Mouse (Mus musculus) CH12.LX (cell line): ENCODE results near the gene Ubr4. TPM values are rescaled to one million over a fixed set of nuclear protein-coding genes. Genes with fewer than 3 reads are reported as not detected.
A peak's percentile ranks its signal among the peaks of the same experiment; 100 is the strongest.

Experiments
- DNase-seq: peaks from one replicate; pipeline ENCODE4 v3.0.0-alpha.2; 2013; ENCODE audit errors: extremely low read depth
- H3K27ac ChIP-seq: 2 replicates; pipeline ENCODE4 v1.5.1; 2012; ENCODE audit warnings: low read depth, mild to moderate bottlenecking, control low read depth, moderate library complexity; ENCODE audit not compliant: insufficient read depth
- H3K27me3 ChIP-seq: replicated peaks from 2 replicates; pipeline ENCODE3; 2012; ENCODE audit warnings: inconsistent platforms
- H3K36me3 ChIP-seq, 2 experiments: replicated peaks in 1 of 2; 2 replicates each; pipeline versions ENCODE3 to v1.6.1; 2012; ENCODE audit warnings: inconsistent platforms in 1 of 2, low read length in 1 of 2, mild to moderate bottlenecking in 1 of 2, mixed read lengths in 1 of 2, moderate library complexity in 1 of 2; ENCODE audit not compliant: control insufficient read depth in 1 of 2, insufficient read depth in 1 of 2
- H3K4me1 ChIP-seq, 2 experiments: 2 replicates each; pipeline ENCODE4 v1.6.1; 2012; ENCODE audit warnings: inconsistent platforms in 1 of 2, moderate library complexity in 1 of 2; ENCODE audit not compliant: insufficient read depth in 2 of 2, control insufficient read depth in 1 of 2
- H3K4me2 ChIP-seq: 2 replicates; pipeline ENCODE4 v1.6.1; 2012; ENCODE audit warnings: low read depth, mild to moderate bottlenecking, control low read depth; ENCODE audit not compliant: poor library complexity, insufficient read depth, severe bottlenecking
- H3K4me3 ChIP-seq, 3 experiments: fragments of 150-350 bp in 1 of 3; sonication (generic) in 1 of 3; replicated peaks in 1 of 3; 2 replicates each; pipeline versions ENCODE3 to v1.5.1; 2011 to 2012; ENCODE audit warnings: low read depth in 2 of 3, low read length in 2 of 3, mild to moderate bottlenecking in 2 of 3, moderate library complexity in 2 of 3, control low read depth in 1 of 3, improper control_type of control experiment in 1 of 3, inconsistent platforms in 1 of 3, mixed read lengths in 1 of 3; ENCODE audit not compliant: poor library complexity in 1 of 3
- H3K79me2 ChIP-seq: replicated peaks from 2 replicates; pipeline ENCODE4 v1.6.1; 2012; ENCODE audit warnings: mild to moderate bottlenecking, moderate library complexity; ENCODE audit not compliant: control insufficient read depth, poor library complexity, insufficient read depth, severe bottlenecking; ENCODE audit errors: extremely low read depth
- H3K9ac ChIP-seq: 2 replicates; pipeline ENCODE4 v1.6.1; 2012; ENCODE audit warnings: low read depth, mild to moderate bottlenecking, control low read depth, moderate library complexity; ENCODE audit not compliant: insufficient read depth
- H3K9me3 ChIP-seq: replicated peaks from 2 replicates; pipeline ENCODE3; 2012; ENCODE audit warnings: low read length, inconsistent platforms, mixed read lengths
- BHLHE40 ChIP-seq: IDR thresholded peaks from 2 replicates; pipeline ENCODE4 v1.6.1; 2011; ENCODE audit warnings: mild to moderate bottlenecking, low read depth, low read length, improper control_type of control experiment
- CHD1 ChIP-seq: IDR thresholded peaks from 2 replicates; pipeline ENCODE4 v1.6.1; 2012; ENCODE audit warnings: low read depth, low read length, improper control_type of control experiment, inconsistent platforms
- CTCF ChIP-seq, 2 experiments: IDR thresholded peaks in 1 of 2; conservative IDR thresholded peaks in 1 of 2; 2 replicates each; pipeline ENCODE4 v1.5.1; 2011 to 2012; ENCODE audit warnings: low read depth in 2 of 2, low read length in 2 of 2, improper control_type of control experiment in 1 of 2, inconsistent platforms in 1 of 2, mild to moderate bottlenecking in 1 of 2, moderate library complexity in 1 of 2
- E2F4 ChIP-seq: IDR thresholded peaks from 2 replicates; pipeline ENCODE4 v1.6.1; 2011; ENCODE audit warnings: low read depth, low read length, improper control_type of control experiment; ENCODE audit not compliant: insufficient replicate concordance
- IRF4 ChIP-seq: IDR thresholded peaks from 2 replicates; pipeline ENCODE4 v1.6.1; 2014; ENCODE audit warnings: low read depth, mild to moderate bottlenecking, inconsistent platforms, low read length, improper control_type of control experiment
- JUN ChIP-seq: IDR thresholded peaks from 2 replicates; pipeline ENCODE4 v1.6.1; 2011; ENCODE audit warnings: low read depth, mild to moderate bottlenecking, low read length, improper control_type of control experiment, moderate library complexity; ENCODE audit not compliant: insufficient read depth
- KAT2A ChIP-seq: IDR thresholded peaks from 2 replicates; pipeline ENCODE4 v1.6.1; 2012; ENCODE audit warnings: low read length, improper control_type of control experiment, inconsistent platforms; ENCODE audit not compliant: insufficient replicate concordance
- MAFK ChIP-seq: IDR thresholded peaks from 2 replicates; pipeline ENCODE4 v1.6.1; 2011; ENCODE audit warnings: low read length, improper control_type of control experiment; ENCODE audit not compliant: insufficient replicate concordance
- MAX ChIP-seq: IDR thresholded peaks from 2 replicates; pipeline ENCODE4 v1.6.1; 2011; ENCODE audit warnings: low read length, improper control_type of control experiment
- MEF2A ChIP-seq: IDR thresholded peaks from 2 replicates; pipeline ENCODE4 v1.6.1; 2014; ENCODE audit warnings: low read depth, mild to moderate bottlenecking, inconsistent platforms, low read length, improper control_type of control experiment, borderline replicate concordance
- MYC ChIP-seq: IDR thresholded peaks from 2 replicates; pipeline ENCODE4 v1.6.1; 2011; ENCODE audit warnings: low read depth, mild to moderate bottlenecking, improper control_type of control experiment, low read length
- NELFE ChIP-seq: IDR thresholded peaks from 2 replicates; pipeline ENCODE4 v1.6.1; 2011; ENCODE audit warnings: low read depth, low read length, improper control_type of control experiment
- NRF1 ChIP-seq: IDR thresholded peaks from 2 replicates; pipeline ENCODE4 v1.6.1; 2014; ENCODE audit warnings: low read depth, mild to moderate bottlenecking, inconsistent platforms, low read length, improper control_type of control experiment, moderate library complexity
- POLR2A ChIP-seq: IDR thresholded peaks from 2 replicates; pipeline ENCODE4 v1.6.1; 2011; ENCODE audit warnings: low read depth, mild to moderate bottlenecking, improper control_type of control experiment, low read length
- RAD21 ChIP-seq: IDR thresholded peaks from 2 replicates; pipeline ENCODE4 v1.6.1; 2011; ENCODE audit warnings: low read depth, mild to moderate bottlenecking, low read length, improper control_type of control experiment, moderate library complexity
- SIN3A ChIP-seq: IDR thresholded peaks from 2 replicates; pipeline ENCODE4 v1.6.1; 2012; ENCODE audit warnings: low read length, improper control_type of control experiment, inconsistent platforms
- TCF12 ChIP-seq: IDR thresholded peaks from 2 replicates; pipeline ENCODE4 v1.6.1; 2014; ENCODE audit warnings: low read depth, mild to moderate bottlenecking, inconsistent platforms, low read length, improper control_type of control experiment
- UBTF ChIP-seq: IDR thresholded peaks from 2 replicates; pipeline ENCODE4 v1.6.1; 2012; ENCODE audit warnings: low read depth, mild to moderate bottlenecking, inconsistent platforms, low read length, improper control_type of control experiment, moderate library complexity
- USF1 ChIP-seq: IDR thresholded peaks from 2 replicates; pipeline ENCODE4 v1.6.1; 2014; ENCODE audit warnings: low read depth, mild to moderate bottlenecking, inconsistent platforms, low read length, improper control_type of control experiment
- ZC3H11A ChIP-seq: IDR thresholded peaks from 2 replicates; pipeline ENCODE4 v1.6.1; 2012; ENCODE audit warnings: low read depth, mild to moderate bottlenecking, inconsistent platforms, low read length, improper control_type of control experiment
- ZMIZ1 ChIP-seq: IDR thresholded peaks from 2 replicates; pipeline ENCODE4 v1.6.1; 2012; ENCODE audit warnings: low read depth, mild to moderate bottlenecking, inconsistent platforms, low read length, improper control_type of control experiment
- ZNF384 ChIP-seq: IDR thresholded peaks from 2 replicates; pipeline ENCODE4 v1.6.1; 2012; ENCODE audit warnings: low read depth, low read length, improper control_type of control experiment, inconsistent platforms
- dilution Hi-C: fragments of 300-500 bp; cut with MboI; formaldehyde crosslinking; loops from 2 replicates; pipeline ENCODE4 v1.14.3; 2020; ENCODE audit warnings: low sequenced_read_pairs; ENCODE audit not compliant: extremely low pct_unique_long_range_greater_than_20kb, extremely low pct_ligation_motif_present
- in situ Hi-C: fragments of 300-500 bp; cut with MboI; formaldehyde crosslinking; loops from 3 replicates; pipeline ENCODE4 v1.14.3; 2019; ENCODE audit warnings: low sequenced_read_pairs, low pct_ligation_motif_present, low pct_unique_long_range_greater_than_20kb, mixed read lengths
- polyA plus RNA-seq: library from polyadenylated mRNA; unstranded; fragments of >175 nt; gene quantifications from 2 replicates; pipeline ENCODE4 v1.2.1, GENCODE M21; 2012; ENCODE audit warnings: low read depth; ENCODE audit not compliant: insufficient read length
- total RNA-seq, 2 experiments: library from RNA; depleted of rRNA; stranded (reverse); fragments of 300-350 nt in 1 of 2; fragments of >200 nt in 1 of 2; gene quantifications; 2 replicates each; pipeline ENCODE4 v1.2.3; 2012 to 2014

The Ubr4 gene
- total and polyA plus RNA-seq, 3 experiments, result 43.0 to 102 (median 90.8) TPM

DNA sequence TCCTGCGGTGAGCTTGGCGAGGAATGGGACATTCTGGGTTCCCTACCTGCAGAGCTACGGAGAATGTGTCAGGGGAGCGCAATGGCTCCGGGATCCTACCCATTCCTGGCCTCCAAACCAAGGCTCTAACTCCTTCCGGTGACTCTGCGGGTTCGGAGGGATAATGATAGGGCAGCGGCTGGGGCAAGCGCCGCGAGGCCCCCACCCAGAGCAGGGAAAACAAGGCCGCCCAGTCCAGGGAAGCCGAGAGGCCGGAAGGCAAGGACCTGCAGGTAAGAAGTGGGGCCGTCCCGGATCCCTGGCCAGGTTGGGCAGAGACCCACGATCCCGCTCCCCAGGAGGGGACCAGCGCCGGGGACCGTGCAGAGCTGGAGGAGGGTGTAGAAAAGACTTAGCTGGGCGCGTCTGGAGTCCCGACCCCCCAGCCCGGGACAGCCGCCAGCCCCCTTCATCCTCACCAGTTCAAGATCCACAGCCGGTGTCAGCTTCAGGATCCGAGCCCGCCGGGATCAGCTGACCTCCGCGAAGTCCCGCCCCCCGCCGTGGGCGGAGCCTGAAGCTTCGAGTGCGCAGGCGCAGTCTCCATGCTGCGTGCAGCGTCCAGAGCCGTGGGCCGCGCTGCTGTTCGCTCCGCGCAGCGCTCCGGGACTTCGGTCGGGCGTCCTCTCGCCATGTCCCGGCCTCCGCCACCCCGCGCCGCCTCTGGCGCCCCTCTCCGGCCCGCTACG is 42.1 kb upstream of the Ubr4 start, which contains the start of the genes Pqlc2 and Akr7a5 (continued):
- TF ChIP-seq USF1, result peak; percentile 84
- no peak for TF ChIP-seq BHLHE40
- no peak for TF ChIP-seq RAD21
- peak; percentile 87 for TF ChIP-seq NRF1
- TF ChIP-seq MYC, result no peak
- peak; percentile 96 for TF ChIP-seq POLR2A
- no peak for TF ChIP-seq MAFK
- TF ChIP-seq SIN3A, result peak; percentile 22; the same call in 1 of the 2 replicates

- peaks cover 32 to 71% of the 10 kb centered on the region in 2 experiments for H3K4me1 ChIP-seq
- dilution Hi-C loops, result no loop called here
These were observed 41.3 kb upstream of the Ubr4 start for GRCm38 (mm10) chr4:139310899-139311701.

GRCm38 (mm10) chr4:139311707-139312106 is 40.7 kb upstream of the Ubr4 start:
- peaks cover 32 to 69% of the 10 kb centered on the region in 2 experiments for H3K4me1 ChIP-seq
- TF ChIP-seq MAX (no peak), E2F4 (no peak), MYC (no peak), ZMIZ1 (no peak), ZNF384 (no peak), ZC3H11A (no peak), CHD1 (no peak), CTCF (conservative IDR thresholded peaks at IDR 0.05 in 1 of 2, IDR thresholded peaks at IDR 0.05 in 1 of 2; ENCODE audit: low read depth in 2 of 2, low read length in 2 of 2) (no peak), NELFE (no peak), JUN (no peak), MEF2A (no peak), USF1 (no peak), IRF4 (no peak), NRF1 (no peak), KAT2A (no peak), TCF12 (no peak), POLR2A (no peak)
- peaks cover 8% of the 10 kb centered on the region for H3K27me3 ChIP-seq
- dilution Hi-C loops, result no loop called here
- peaks cover 0 to 21% of the 10 kb centered on the region in 2 experiments for H3K36me3 ChIP-seq
- H3K4me3 ChIP-seq, result peak overlapping the region; percentile 36 to 84 (median 83)
- H3K27ac ChIP-seq, result no peak overlapping the region
- no peaks in the 10 kb centered on the region for H3K9me3 ChIP-seq
- peak overlapping the region; percentile 98 for H3K4me2 ChIP-seq
- no peak for DNase-seq
- no peaks in the 10 kb centered on the region for H3K79me2 ChIP-seq
- in situ Hi-C loops, result no loop called here
- peak overlapping the region; percentile 36; the same call in 1 of the 2 replicates for H3K9ac ChIP-seq

More at GRCm38 (mm10) chr4:139310899-139311701, 41.3 kb upstream of the Ubr4 start:
- Histone ChIP-seq H3K4me3 (peak overlapping the region; percentile 65 to 84 (median 83)), H3K27ac (no peak overlapping the region), H3K36me3 (peaks cover 0 to 23% of the 10 kb centered on the region in 2 experiments), H3K4me2 (peak overlapping the region; percentile 98), H3K9ac (peak overlapping the region; percentile 36), H3K9me3 (no peaks in the 10 kb centered on the region), H3K27me3 (peaks cover 8% of the 10 kb centered on the region), H3K79me2 (no peaks in the 10 kb centered on the region)
- TF ChIP-seq BHLHE40 (no peak), SIN3A (0 out of 2 replicates have a peak, but pooled peaks have one; percentile 0), ZMIZ1 (no peak), UBTF (0 out of 2 replicates have a peak, but pooled peaks have one; percentile 50)
- DNase-seq, result no peak
- in situ Hi-C loops, result no loop called here
